Mouse (Mus musculus) stomach, embryonic 16.5 days (tissue): ENCODE measurements around the gene Tfpi2. TPM values are rescaled to one million over a fixed set of nuclear protein-coding genes. Genes with fewer than 3 reads are reported as not detected.

ENCODE experiments used
- ATAC-seq: fragments of 200-750 bp; cut with Nextera tagmentation; 2 replicates; pipeline ENCODE4 v1.8.0; 2017; ENCODE audit warnings: moderate number of reproducible peaks, moderate TSS enrichment; ENCODE audit not compliant: insufficient read depth, low FRiP score
- H3K27ac ChIP-seq: fragments of 300-500 bp; sonication (generic); 2 replicates; pipeline ENCODE4 v1.5.1; 2014; ENCODE audit warnings: low read length
- H3K27me3 ChIP-seq: fragments of 300-500 bp; sonication (generic); 2 replicates; pipeline ENCODE4 v1.6.1; 2014; ENCODE audit warnings: low read length, control low read depth, mixed read lengths; ENCODE audit not compliant: control insufficient read depth, insufficient read depth
- H3K36me3 ChIP-seq: fragments of 300-500 bp; sonication (generic); 2 replicates; pipeline ENCODE4 v1.6.1; 2014; ENCODE audit warnings: low read length; ENCODE audit not compliant: control insufficient read depth, insufficient read depth
- H3K4me1 ChIP-seq: fragments of 300-500 bp; sonication (generic); 2 replicates; pipeline ENCODE4 v1.6.1; 2014; ENCODE audit warnings: low read length, control low read depth, mixed read lengths; ENCODE audit not compliant: control insufficient read depth, insufficient read depth
- H3K4me2 ChIP-seq: fragments of 300-500 bp; sonication (generic); 2 replicates; pipeline ENCODE4 v1.6.1; 2014; ENCODE audit warnings: low read depth, low read length, mixed read lengths
- H3K4me3 ChIP-seq: fragments of 300-500 bp; sonication (generic); replicated peaks from 2 replicates; pipeline ENCODE4 v1.5.1; 2014; ENCODE audit warnings: mild to moderate bottlenecking, low read length
- H3K9ac ChIP-seq: fragments of 300-500 bp; sonication (generic); 2 replicates; pipeline ENCODE4 v1.6.1; 2014; ENCODE audit warnings: low read length
- H3K9me3 ChIP-seq: fragments of 300-500 bp; sonication (generic); replicated peaks from 2 replicates; pipeline ENCODE4 v1.6.1; 2016; ENCODE audit warnings: low read length, control low read depth; ENCODE audit not compliant: control insufficient read depth
- WGBS: fragments of 180-500 bp; shearing (Covaris S2); extraction: QIAGEN DNeasy Blood & Tissue Kit; methylation state at CpG from one replicate; pipeline ENCODE4 v1.1.7; 2014; 5-methylcytosine and 5-hydroxymethylcytosine counted together
- polyA plus RNA-seq: library from polyadenylated mRNA; unstranded; fragments of >200 nt; fragmentation: Nextera tagmentation; extraction: Ambion mirVana; gene quantifications from 2 replicates; pipeline ENCODE4 v1.2.1, GENCODE M21; 2015

Gene Tfpi2
- polyA plus RNA-seq, 1 experiment from 2014 or later: 3.9 TPM

DNA sequence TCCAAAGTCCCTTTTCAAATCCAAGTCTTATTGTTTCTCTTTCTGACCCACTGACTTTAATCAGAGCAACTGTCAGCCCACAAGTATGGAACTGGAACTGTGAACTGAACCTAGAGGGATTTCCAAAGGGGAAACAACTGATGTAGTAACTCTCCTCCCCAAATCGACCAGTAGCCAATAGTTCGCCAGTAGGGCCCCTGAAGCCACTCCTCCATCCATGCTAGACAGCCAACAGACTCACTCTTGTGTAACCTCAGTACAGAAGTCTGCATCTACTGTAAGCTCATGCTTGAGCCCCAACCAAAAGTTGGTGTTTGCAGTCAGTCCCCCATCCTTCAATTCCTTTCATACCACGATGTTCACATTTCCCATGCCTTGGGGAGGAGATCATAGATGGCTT lies 12.0 kb upstream of the Tfpi2 start:
- H3K36me3 ChIP-seq: no peaks in the 10 kb centered on the region
- no peak overlapping the region for H3K27ac ChIP-seq
- H3K9me3 ChIP-seq: no peaks in the 10 kb centered on the region
- no peak overlapping the region for H3K4me3 ChIP-seq
- H3K4me1 ChIP-seq: peaks cover 9% of the 10 kb centered on the region
- no peak overlapping the region for H3K9ac ChIP-seq
- no peak overlapping the region for H3K4me2 ChIP-seq
- 80% methylated on average over 3 of the region's 3 CpGs for WGBS
- H3K27me3 ChIP-seq: no peaks in the 10 kb centered on the region
- ATAC-seq: no peak

GRCm38 (mm10) chr6:3999296-3999695 lies 10.6 kb upstream of the Tfpi2 start:
- Histone ChIP-seq H3K4me2 (no peak overlapping the region), H3K9me3 (no peaks in the 10 kb centered on the region), H3K27me3 (no peaks in the 10 kb centered on the region), H3K4me3 (no peak overlapping the region), H3K9ac (no peak overlapping the region), H3K4me1 (0 out of 2 replicates have a peak, but pooled peaks cover 5% of the 10 kb centered on the region), H3K36me3 (no peaks in the 10 kb centered on the region), H3K27ac (no peak overlapping the region)
- no peak for ATAC-seq
- 71% methylated on average over 6 of the region's 6 CpGs for WGBS

DNA sequence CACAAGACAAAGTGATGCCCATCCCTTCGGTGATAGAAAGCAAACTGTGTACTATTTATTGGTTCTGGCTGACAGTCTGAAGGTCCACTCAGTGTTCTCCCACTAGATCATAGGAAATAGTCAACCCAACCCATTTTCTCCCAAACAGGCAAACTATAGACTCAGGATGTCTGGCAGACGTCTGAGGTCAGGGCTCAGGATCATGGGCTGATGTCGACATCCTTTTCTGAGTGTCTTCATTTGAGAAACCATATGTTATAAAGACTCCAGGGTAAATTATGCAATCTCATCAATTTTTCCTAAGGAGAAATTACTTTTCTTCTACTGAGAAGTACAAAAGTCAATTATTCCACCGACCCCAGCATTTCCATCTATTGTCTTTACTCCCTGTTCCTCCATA lies 9.4 kb upstream of the Tfpi2 start:
- no peaks in the 10 kb centered on the region for H3K36me3 ChIP-seq
- no peak overlapping the region for H3K4me3 ChIP-seq
- no peak overlapping the region for H3K27ac ChIP-seq
- WGBS: 63% methylated on average over 4 of the region's 4 CpGs
- no peak for ATAC-seq
- H3K9me3 ChIP-seq: no peaks in the 10 kb centered on the region
- H3K27me3 ChIP-seq: no peaks in the 10 kb centered on the region
- 0 out of 2 replicates have a peak, but pooled peaks cover 4% of the 10 kb centered on the region for H3K4me1 ChIP-seq
- H3K4me2 ChIP-seq: no peak overlapping the region
- H3K9ac ChIP-seq: no peak overlapping the region

GRCm38 (mm10) chr6:3993492-3993891 lies 4.8 kb upstream of the Tfpi2 start, which contains the start of gene Gngt1:
Gene Gngt1, plus strand, starts transcription at chr6:3993792.
- H3K9ac ChIP-seq: no peak within 1 kb of the TSS
- H3K4me1 ChIP-seq: no peaks in the 10 kb centered on the region
- H3K4me3 ChIP-seq: no peak within 1 kb of the TSS
- ATAC-seq: no peak
- WGBS: 83% methylated on average over 6 of the region's 6 CpGs
- H3K27ac ChIP-seq: no peak within 1 kb of the TSS
- no peaks in the 10 kb centered on the region for H3K9me3 ChIP-seq
- no peaks in the 10 kb centered on the region for H3K36me3 ChIP-seq
- H3K4me2 ChIP-seq: no peak within 1 kb of the TSS
- H3K27me3 ChIP-seq: no peaks in the 10 kb centered on the region

DNA sequence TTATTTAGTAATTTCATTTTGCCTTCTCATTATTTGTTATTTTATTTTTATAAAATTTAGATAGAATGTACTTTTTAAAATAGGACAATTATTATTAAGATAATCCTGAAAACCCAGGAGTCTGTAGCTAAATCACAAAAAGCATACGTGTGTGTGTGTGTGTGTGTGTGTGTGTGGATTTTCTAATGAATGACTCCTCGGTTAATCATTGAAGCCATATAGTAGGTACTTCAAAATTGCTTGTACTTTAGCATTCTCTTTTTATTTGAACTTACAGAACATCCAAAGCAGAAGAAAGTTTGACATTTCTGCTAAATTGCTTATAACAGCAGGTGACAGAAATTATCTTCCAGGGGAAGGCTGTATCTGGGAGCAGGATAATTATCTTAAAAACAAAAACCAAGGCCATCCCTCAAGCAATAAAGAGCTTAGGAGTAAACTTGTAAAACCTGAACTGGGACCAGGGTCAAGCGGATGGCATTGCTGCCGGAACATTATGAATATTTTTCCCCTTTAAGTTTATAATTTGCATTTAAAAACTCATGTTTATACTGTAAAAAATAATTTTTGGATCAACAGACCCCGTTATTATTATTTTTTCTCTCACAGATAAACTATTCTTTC lies 5.9 kb downstream of the Tfpi2 start:
- no peak overlapping the region for H3K4me3 ChIP-seq
- H3K4me2 ChIP-seq: no peak overlapping the region
- no peaks in the 10 kb centered on the region for H3K36me3 ChIP-seq
- no peaks in the 10 kb centered on the region for H3K27me3 ChIP-seq
- no peaks in the 10 kb centered on the region for H3K4me1 ChIP-seq
- H3K27ac ChIP-seq: no peak overlapping the region
- no peak for ATAC-seq
- no peaks in the 10 kb centered on the region for H3K9me3 ChIP-seq
- 79% methylated on average over 5 of the region's 5 CpGs for WGBS
- H3K9ac ChIP-seq: no peak overlapping the region

DNA sequence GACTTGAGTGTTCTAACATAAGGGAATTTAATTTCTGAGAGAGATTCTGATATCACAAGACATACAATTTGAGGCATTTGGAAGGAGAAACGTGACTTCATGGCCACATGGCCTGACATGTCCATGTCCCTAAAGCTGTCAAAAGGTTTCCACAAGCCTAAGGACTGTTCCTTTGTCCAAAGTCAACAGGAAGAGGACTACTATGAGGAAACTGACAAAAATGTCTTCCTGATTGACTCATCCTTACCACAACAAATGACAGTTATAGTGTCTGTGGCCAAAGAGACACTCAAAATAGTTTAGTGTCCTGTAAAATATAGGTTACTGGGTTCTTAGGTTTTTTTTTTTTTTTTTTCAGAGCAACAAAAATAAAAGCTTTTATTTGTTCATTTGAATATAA lies 15.0 kb downstream of the Tfpi2 start:
- Histone ChIP-seq H3K4me1 (no peaks in the 10 kb centered on the region), H3K4me2 (no peak overlapping the region), H3K9ac (no peak overlapping the region), H3K27me3 (no peaks in the 10 kb centered on the region), H3K9me3 (no peaks in the 10 kb centered on the region), H3K27ac (no peak overlapping the region), H3K36me3 (no peaks in the 10 kb centered on the region), H3K4me3 (no peak overlapping the region)
- ATAC-seq: no peak
- 73% methylated on average over 1 of the region's 1 CpGs for WGBS

- Histone ChIP-seq H3K27me3 (0 out of 2 replicates have a peak, but pooled peaks cover 3% of the 10 kb centered on the region), H3K4me2 (peak overlapping the region; percentile 47), H3K27ac (no peak overlapping the region), H3K36me3 (no peaks in the 10 kb centered on the region), H3K9ac (peak overlapping the region; percentile 54; the same call in 1 of the 2 replicates), H3K4me1 (no peaks in the 10 kb centered on the region), H3K4me3 (peak overlapping the region; percentile 30), H3K9me3 (no peaks in the 10 kb centered on the region)
- 23% methylated on average over 31 of the region's 31 CpGs for WGBS
- ATAC-seq: no peak
These were observed 20.8 kb downstream of the Tfpi2 start for GRCm38 (mm10) chr6:3967676-3968626.

GRCm38 (mm10) chr6:3954969-3955368 lies 33.8 kb downstream of the Tfpi2 start:
- Histone ChIP-seq H3K4me2 (no peak overlapping the region), H3K27me3 (no peaks in the 10 kb centered on the region), H3K36me3 (no peaks in the 10 kb centered on the region), H3K9ac (no peak overlapping the region), H3K4me1 (no peaks in the 10 kb centered on the region), H3K9me3 (no peaks in the 10 kb centered on the region), H3K4me3 (no peak overlapping the region), H3K27ac (no peak overlapping the region)
- 47% methylated on average over 4 of the region's 4 CpGs for WGBS
- no peak for ATAC-seq

GRCm38 (mm10) chr6:3936140-3936714 lies 52.5 kb downstream of the Tfpi2 start:
- ATAC-seq: no peak
- no peaks in the 10 kb centered on the region for H3K4me1 ChIP-seq
- no peak overlapping the region for H3K9ac ChIP-seq
- H3K9me3 ChIP-seq: no peaks in the 10 kb centered on the region
- no peaks in the 10 kb centered on the region for H3K27me3 ChIP-seq
- no peak overlapping the region for H3K4me2 ChIP-seq
- no peak overlapping the region for H3K27ac ChIP-seq
- no peak overlapping the region for H3K4me3 ChIP-seq
- 42% methylated on average over 1 of the region's 1 CpGs for WGBS
- no peaks in the 10 kb centered on the region for H3K36me3 ChIP-seq
